Mouse (Mus musculus): ENCODE data around the gene Dlg3.
A peak's percentile ranks its signal among the peaks of the same experiment; 100 is the strongest.

Dlg3 gene

GRCm38 (mm10) chrX:100797370-100797769 lies 29.8 kb downstream of the Dlg3 start:
- DNase-seq (ENCODE audit: low read depth, low spot score) = no peak

DNA sequence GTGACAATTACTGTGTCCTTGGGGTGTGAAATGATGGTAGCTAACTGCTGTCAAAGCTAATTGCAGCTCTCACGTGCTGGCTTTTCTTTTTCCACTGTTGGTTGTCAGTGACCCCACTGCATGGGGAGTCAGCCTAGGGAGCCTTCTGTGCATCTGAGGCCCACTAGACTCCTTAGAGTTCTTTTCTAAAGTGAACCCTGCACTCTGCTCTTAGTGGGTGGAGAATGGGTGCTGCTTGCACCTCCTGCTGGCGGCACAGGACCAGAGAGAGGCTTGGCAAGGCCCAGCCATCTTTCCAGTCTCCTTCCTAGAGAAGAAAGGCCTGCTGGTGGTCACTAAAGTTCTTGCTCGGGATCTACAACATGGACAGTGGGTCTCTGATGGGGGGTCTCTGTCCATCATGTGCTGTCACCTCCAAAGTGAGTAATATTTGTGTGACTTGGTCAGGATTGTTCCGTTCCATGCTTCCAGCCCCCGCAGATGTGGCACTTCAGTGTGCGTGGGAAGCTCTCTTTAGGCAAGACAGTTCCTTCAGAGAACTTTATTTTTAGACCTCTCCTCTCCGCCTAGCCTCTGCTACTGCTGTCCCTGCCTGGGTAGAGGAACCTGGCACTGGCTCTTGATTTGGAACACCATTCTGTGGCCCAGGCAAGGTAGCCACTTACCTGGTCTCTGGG lies 30.5 kb downstream of the Dlg3 start:
- no peak for DNase-seq (ENCODE audit: low read depth, low spot score)

- DNase-seq (ENCODE audit: low read depth, low spot score) = no peak
Measured at GRCm38 (mm10) chrX:100800643-100801042, 33.1 kb downstream of the Dlg3 start.

GRCm38 (mm10) chrX:100802034-100802433 lies 34.5 kb downstream of the Dlg3 start:
- peak; percentile 25 for DNase-seq (ENCODE audit: low read depth, low spot score)

GRCm38 (mm10) chrX:100811129-100811528 lies 43.6 kb downstream of the Dlg3 start:
- DNase-seq (ENCODE audit: low read depth, low spot score) = no peak

GRCm38 (mm10) chrX:100814139-100814538 lies 46.6 kb downstream of the Dlg3 start:
- DNase-seq (ENCODE audit: low read depth, low spot score) = no peak

DNA sequence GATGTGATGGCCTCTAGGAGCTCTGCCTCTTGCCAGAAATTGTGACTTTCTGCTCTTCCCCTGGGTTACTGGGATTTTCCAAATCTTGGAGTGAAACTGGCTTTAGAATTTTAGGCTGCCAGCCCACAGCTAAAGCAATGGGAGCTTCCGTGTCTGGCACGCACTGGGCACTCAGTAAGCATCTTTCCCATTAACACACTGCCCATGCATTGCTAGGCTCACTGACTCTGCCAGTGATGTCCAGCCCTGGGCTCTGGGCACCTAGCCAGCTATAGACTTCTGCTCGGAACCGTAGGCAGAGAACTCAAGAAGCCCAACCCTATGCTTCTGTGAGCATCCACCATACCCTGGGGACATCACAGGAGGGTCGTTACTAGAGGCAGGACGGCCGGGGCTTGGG lies 48.2 kb downstream of the Dlg3 start:
- DNase-seq (ENCODE audit: low read depth, low spot score) = no peak

DNA sequence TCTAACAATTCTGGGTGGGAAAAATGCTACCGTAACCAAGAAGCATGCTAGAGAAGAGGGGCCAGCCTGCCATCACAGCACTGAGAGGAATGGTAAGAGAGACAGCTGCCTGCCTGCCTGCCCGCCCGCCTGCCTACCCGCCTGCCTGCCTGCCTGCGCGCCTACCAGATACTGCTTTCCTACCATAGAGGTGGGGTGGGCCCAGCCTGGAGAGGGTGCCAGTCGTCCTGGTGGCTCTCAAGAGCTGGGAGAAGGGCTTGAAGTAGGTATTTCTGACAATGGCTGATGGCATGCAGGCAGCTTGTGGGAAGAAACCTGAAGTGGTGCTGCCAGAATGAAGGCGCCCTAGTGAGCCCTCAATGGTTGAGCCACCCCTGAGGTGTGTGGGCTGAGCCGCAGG lies 51.2 kb downstream of the Dlg3 start:
- DNase-seq (ENCODE audit: low read depth, low spot score) = no peak

GRCm38 (mm10) chrX:100821149-100821548 lies 53.6 kb downstream of the Dlg3 start:
- no peak for DNase-seq (ENCODE audit: low read depth, low spot score)

DNA sequence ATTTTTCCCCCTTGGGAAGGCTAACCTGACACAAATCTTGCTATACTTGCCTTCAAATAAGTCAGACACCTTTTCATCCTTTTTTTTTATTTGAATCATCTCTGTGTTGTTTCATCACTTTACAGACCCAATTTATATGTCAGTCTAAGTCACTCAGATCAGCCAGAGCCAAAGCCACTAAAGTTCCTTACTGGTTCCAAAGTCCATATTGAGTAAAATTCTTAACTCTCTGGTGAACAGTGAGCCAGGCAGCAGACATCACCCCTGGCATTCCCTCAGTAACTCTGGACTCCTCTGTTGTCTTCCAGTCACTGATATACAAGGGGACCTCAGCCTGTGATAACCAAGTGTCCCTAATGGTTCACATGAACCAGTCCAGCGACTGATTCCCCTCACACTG lies 58.0 kb downstream of the Dlg3 start:
- DNase-seq (ENCODE audit: low read depth, low spot score) = no peak

- peak; percentile 49 for DNase-seq (ENCODE audit: low read depth, low spot score)
Measured at GRCm38 (mm10) chrX:100832806-100833205, 65.3 kb downstream of the Dlg3 start.

- no peak for DNase-seq (ENCODE audit: low read depth, low spot score)
Measured at GRCm38 (mm10) chrX:100839211-100839610, 71.7 kb downstream of the Dlg3 start.
